Mouse (Mus musculus): ENCODE measurements at regions not wholly inside any gene's neighbourhood (a gene's known extent, or its start where the extent isn't known, plus 50 kb on each side); places are given as distances from the start of the nearest gene placed in this dataset.

DNA sequence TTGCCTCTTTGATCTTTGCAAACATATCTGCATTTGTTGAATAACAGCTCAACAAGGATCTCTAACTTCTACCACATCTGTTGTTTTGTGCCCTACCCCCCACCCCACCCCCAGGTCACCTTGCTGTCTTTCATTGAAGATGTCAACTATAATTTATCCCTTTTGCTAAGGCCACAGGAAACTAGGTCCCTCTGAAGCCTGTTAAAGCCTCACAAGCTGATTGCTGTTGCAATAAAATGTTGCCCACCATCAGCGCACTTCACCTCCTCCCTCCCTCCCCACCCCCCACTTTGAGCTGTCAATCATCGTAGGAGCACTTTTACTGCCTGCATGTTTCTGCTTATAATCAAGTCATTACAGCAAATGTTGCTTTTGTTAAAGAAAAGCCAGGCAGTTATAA, 86.5 kb downstream of the Rbm43 start:
- no peak for TF ChIP-seq CTCF (IDR thresholded peaks at IDR 0.05; ENCODE audit: low read depth)
- no peaks in the 10 kb centered on the region for H3K9me3 ChIP-seq (ENCODE audit: control insufficient read depth)
- 28% methylated on average over 2 of the region's 2 CpGs for WGBS
- no peak for ATAC-seq
- H3K36me3 ChIP-seq (ENCODE audit: control insufficient read depth, insufficient read depth) = no peaks in the 10 kb centered on the region
- no peaks in the 10 kb centered on the region for H3K4me1 ChIP-seq (replicated peaks; ENCODE audit: control insufficient read depth, insufficient read depth, low read length)
- no peak overlapping the region for H3K4me2 ChIP-seq (replicated peaks; ENCODE audit: low read depth)
- H3K4me3 ChIP-seq (ENCODE audit: low read depth, low read length) = no peak overlapping the region
- H3K27me3 ChIP-seq (replicated peaks; ENCODE audit: control insufficient read depth, insufficient read depth, low read length) = no peaks in the 10 kb centered on the region
- no peak overlapping the region for H3K9ac ChIP-seq (ENCODE audit: low read depth, low read length)
- H3K27ac ChIP-seq (ENCODE audit: low read depth, low read length) = no peak overlapping the region

DNA sequence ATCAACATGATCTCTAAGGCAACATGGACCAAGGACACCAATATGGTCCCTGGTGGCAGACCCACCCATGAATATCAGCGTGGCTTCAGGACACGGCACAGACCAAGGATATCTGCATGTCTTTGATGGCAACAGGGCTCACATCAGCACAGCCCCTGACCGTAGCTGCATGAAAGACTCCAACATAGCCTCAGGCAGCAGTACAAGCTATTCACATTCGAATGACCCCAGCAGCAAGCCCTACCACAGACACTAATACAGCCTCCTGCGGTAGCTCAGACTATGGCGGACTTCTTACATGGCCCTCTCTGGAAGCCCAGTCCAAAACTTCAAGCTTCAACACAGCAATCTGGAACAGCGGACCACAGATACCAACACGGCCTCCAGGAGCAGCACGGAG, 84.4 kb downstream of the Rbm43 start:
- no peak overlapping the region for H3K4me2 ChIP-seq (replicated peaks; ENCODE audit: low read depth)
- H3K27me3 ChIP-seq (replicated peaks; ENCODE audit: control insufficient read depth, insufficient read depth, low read length) = no peaks in the 10 kb centered on the region
- no peaks in the 10 kb centered on the region for H3K4me1 ChIP-seq (replicated peaks; ENCODE audit: control insufficient read depth, insufficient read depth, low read length)
- ATAC-seq = no peak
- H3K9me3 ChIP-seq (ENCODE audit: control insufficient read depth) = no peaks in the 10 kb centered on the region
- WGBS = 93% methylated on average over 9 of the region's 9 CpGs
- no peaks in the 10 kb centered on the region for H3K36me3 ChIP-seq (ENCODE audit: control insufficient read depth, insufficient read depth)
- no peak overlapping the region for H3K27ac ChIP-seq (ENCODE audit: low read depth, low read length)
- no peak overlapping the region for H3K9ac ChIP-seq (ENCODE audit: low read depth, low read length)
- no peak overlapping the region for H3K4me3 ChIP-seq (ENCODE audit: low read depth, low read length)
- TF ChIP-seq CTCF (IDR thresholded peaks at IDR 0.05; ENCODE audit: low read depth) = no peak

DNA sequence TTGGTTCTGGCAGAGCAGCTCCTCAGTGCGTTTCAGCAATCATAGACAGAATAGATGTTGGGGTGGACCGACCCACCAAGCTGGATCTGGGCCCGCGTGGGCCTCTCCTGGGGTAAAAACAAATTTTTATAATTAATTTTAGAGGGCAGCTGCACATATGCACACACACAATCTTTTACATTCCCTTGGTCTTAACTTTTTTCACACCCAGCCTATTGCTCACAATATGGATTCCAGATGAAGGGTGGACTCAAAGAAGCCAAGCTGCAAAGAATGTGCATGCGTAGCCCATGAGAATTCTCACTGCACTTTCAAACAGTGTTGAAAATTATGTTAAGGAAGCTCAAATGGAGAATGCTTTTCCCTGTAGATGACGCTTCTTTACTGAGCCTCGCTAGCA, 83.3 kb downstream of the Rbm43 start:
- no peak for TF ChIP-seq CTCF (IDR thresholded peaks at IDR 0.05; ENCODE audit: low read depth)
- 96% methylated on average over 7 of the region's 7 CpGs for WGBS

DNA sequence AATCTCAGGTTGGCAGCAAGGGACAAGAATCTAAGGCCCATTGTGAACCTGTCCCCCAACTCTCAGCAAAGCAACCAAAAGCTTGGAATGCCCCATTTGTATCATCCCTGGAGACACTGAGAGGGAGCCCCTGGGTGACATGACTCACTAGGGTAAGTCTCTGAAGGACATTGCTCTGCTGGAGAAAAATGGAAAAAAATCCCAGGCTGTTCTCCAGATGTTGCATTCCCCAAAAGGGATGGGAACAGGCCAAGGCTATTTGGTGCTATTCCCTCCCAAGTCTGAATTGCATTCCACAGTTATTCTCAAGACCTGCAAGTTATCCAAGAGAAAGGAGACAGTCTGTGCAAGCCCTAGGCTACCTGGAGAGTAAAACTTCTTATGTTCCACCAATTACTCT, 77.7 kb downstream of the Rbm43 start:
- no peak for TF ChIP-seq CTCF (IDR thresholded peaks at IDR 0.05; ENCODE audit: low read depth)
- H3K9ac ChIP-seq (ENCODE audit: low read depth, low read length) = no peak overlapping the region
- no peaks in the 10 kb centered on the region for H3K9me3 ChIP-seq (ENCODE audit: control insufficient read depth)
- no peak overlapping the region for H3K4me2 ChIP-seq (replicated peaks; ENCODE audit: low read depth)
- no peaks in the 10 kb centered on the region for H3K27me3 ChIP-seq (replicated peaks; ENCODE audit: control insufficient read depth, insufficient read depth, low read length)
- no peak overlapping the region for H3K27ac ChIP-seq (ENCODE audit: low read depth, low read length)
- ATAC-seq = no peak
- no peak overlapping the region for H3K4me3 ChIP-seq (ENCODE audit: low read depth, low read length)
- H3K36me3 ChIP-seq (ENCODE audit: control insufficient read depth, insufficient read depth) = no peaks in the 10 kb centered on the region
- H3K4me1 ChIP-seq (replicated peaks; ENCODE audit: control insufficient read depth, insufficient read depth, low read length) = no peaks in the 10 kb centered on the region

More for the DNA sequence above, 83.3 kb downstream of the Rbm43 start:
- no peak for ATAC-seq
- H3K27ac ChIP-seq (ENCODE audit: low read depth, low read length) = no peak overlapping the region
- H3K4me3 ChIP-seq (ENCODE audit: low read depth, low read length) = no peak overlapping the region
- no peaks in the 10 kb centered on the region for H3K9me3 ChIP-seq (ENCODE audit: control insufficient read depth)
- no peaks in the 10 kb centered on the region for H3K27me3 ChIP-seq (replicated peaks; ENCODE audit: control insufficient read depth, insufficient read depth, low read length)
- no peak overlapping the region for H3K9ac ChIP-seq (ENCODE audit: low read depth, low read length)
- H3K4me2 ChIP-seq (replicated peaks; ENCODE audit: low read depth) = no peak overlapping the region
- H3K4me1 ChIP-seq (replicated peaks; ENCODE audit: control insufficient read depth, insufficient read depth, low read length) = no peaks in the 10 kb centered on the region
- H3K36me3 ChIP-seq (ENCODE audit: control insufficient read depth, insufficient read depth) = no peaks in the 10 kb centered on the region

DNA sequence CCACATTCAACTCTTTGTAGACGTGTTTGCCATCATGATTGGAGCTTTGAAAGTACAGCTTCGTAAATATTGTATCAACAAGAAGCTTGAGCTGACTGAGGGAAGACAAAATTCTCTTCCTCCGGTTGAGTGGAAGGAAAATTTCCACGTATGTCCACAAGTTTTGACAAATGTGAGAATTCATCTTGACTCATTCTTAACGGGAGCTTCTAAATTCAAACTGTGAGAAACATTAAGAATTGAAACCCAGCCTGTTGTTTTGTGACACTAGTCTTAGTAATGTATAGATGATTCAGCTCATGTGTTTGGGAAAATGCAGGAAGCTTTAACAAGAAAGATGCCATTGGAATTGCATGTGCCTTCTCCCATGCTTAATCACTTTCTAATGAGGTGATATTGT, 68.9 kb downstream of the Rbm43 start:
- H3K9ac ChIP-seq (ENCODE audit: low read depth, low read length) = no peak overlapping the region
- WGBS = 74% methylated on average over 5 of the region's 5 CpGs
- TF ChIP-seq CTCF (IDR thresholded peaks at IDR 0.05; ENCODE audit: low read depth) = no peak
- no peaks in the 10 kb centered on the region for H3K27me3 ChIP-seq (replicated peaks; ENCODE audit: control insufficient read depth, insufficient read depth, low read length)
- H3K4me1 ChIP-seq (replicated peaks; ENCODE audit: control insufficient read depth, insufficient read depth, low read length) = no peaks in the 10 kb centered on the region
- no peaks in the 10 kb centered on the region for H3K9me3 ChIP-seq (ENCODE audit: control insufficient read depth)
- ATAC-seq = no peak
- no peak overlapping the region for H3K4me3 ChIP-seq (ENCODE audit: low read depth, low read length)
- H3K4me2 ChIP-seq (replicated peaks; ENCODE audit: low read depth) = no peak overlapping the region
- H3K27ac ChIP-seq (ENCODE audit: low read depth, low read length) = no peak overlapping the region
- no peaks in the 10 kb centered on the region for H3K36me3 ChIP-seq (ENCODE audit: control insufficient read depth, insufficient read depth)

DNA sequence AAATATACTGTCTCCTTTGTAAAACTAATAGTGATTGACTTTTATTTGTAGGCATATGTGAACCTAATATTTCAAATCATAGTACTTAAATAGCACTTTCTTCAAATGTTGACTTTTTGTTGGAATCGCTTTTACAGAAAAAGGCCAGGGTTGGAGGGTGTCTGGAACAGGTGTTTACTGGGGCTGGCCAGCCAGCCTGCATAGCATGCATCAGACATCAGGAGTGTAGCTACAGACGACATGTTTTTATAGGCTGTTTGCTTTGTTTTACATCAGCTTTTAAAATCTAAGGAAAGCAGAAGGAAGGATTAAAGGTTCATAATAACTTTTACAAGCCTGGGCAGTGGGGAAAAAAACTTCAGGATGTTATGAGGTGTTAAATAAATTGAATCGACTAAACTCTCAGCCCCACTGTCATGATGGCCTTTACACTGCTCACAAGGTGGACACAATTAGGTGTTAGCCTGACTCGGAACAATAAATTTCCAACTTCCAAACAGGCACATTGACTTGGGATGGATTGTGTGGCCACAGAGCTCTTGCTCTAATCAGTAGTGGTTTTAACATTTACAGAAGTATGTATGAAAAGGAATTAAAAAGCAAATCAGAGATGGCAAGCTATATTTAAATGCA, 66.0 kb downstream of the Rbm43 start:
- Histone ChIP-seq H3K27ac (ENCODE audit: low read depth, low read length) (no peak overlapping the region), H3K4me3 (ENCODE audit: low read depth, low read length) (no peak overlapping the region), H3K9me3 (ENCODE audit: control insufficient read depth) (no peaks in the 10 kb centered on the region), H3K9ac (ENCODE audit: low read depth, low read length) (no peak overlapping the region), H3K27me3 (replicated peaks; ENCODE audit: control insufficient read depth, insufficient read depth, low read length) (no peaks in the 10 kb centered on the region), H3K36me3 (ENCODE audit: control insufficient read depth, insufficient read depth) (no peaks in the 10 kb centered on the region), H3K4me1 (replicated peaks; ENCODE audit: control insufficient read depth, insufficient read depth, low read length) (no peaks in the 10 kb centered on the region), H3K4me2 (replicated peaks; ENCODE audit: low read depth) (no peak overlapping the region)
- TF ChIP-seq CTCF (IDR thresholded peaks at IDR 0.05; ENCODE audit: low read depth) = no peak
- no peak for ATAC-seq
- WGBS = 53% methylated on average over 4 of the region's 4 CpGs

DNA sequence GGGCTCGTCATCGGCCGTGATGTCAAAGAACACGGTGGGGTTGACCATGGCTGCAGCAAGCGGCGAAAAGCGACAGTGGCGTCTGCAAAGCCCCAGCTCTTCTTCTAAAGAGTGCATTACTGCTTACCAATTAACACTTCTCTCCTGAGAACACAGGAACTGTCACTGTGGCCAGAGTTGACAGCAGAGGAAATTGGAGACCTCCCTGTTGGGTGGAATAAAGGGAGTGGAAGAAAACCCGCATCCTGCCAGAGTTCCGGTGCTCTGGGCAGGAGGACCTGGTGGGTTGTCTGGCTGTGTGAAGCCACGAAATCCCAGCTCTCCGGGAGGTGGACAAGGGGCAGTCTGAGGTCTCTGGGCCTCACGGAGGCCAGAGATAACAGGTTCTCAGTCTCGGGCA, 63.4 kb downstream of the Rbm43 start:
- TF ChIP-seq CTCF (IDR thresholded peaks at IDR 0.05; ENCODE audit: low read depth) = no peak
- Histone ChIP-seq H3K9ac (ENCODE audit: low read depth, low read length) (no peak overlapping the region), H3K4me3 (ENCODE audit: low read depth, low read length) (no peak overlapping the region), H3K9me3 (ENCODE audit: control insufficient read depth) (no peaks in the 10 kb centered on the region), H3K27ac (ENCODE audit: low read depth, low read length) (no peak overlapping the region), H3K4me2 (replicated peaks; ENCODE audit: low read depth) (no peak overlapping the region), H3K36me3 (ENCODE audit: control insufficient read depth, insufficient read depth) (no peaks in the 10 kb centered on the region), H3K4me1 (replicated peaks; ENCODE audit: control insufficient read depth, insufficient read depth, low read length) (no peaks in the 10 kb centered on the region), H3K27me3 (replicated peaks; ENCODE audit: control insufficient read depth, insufficient read depth, low read length) (no peaks in the 10 kb centered on the region)
- WGBS = 85% methylated on average over 14 of the region's 14 CpGs
- ATAC-seq = no peak

All from intestine, postnatal 0 days (tissue).